In the genomic region with DNA sequence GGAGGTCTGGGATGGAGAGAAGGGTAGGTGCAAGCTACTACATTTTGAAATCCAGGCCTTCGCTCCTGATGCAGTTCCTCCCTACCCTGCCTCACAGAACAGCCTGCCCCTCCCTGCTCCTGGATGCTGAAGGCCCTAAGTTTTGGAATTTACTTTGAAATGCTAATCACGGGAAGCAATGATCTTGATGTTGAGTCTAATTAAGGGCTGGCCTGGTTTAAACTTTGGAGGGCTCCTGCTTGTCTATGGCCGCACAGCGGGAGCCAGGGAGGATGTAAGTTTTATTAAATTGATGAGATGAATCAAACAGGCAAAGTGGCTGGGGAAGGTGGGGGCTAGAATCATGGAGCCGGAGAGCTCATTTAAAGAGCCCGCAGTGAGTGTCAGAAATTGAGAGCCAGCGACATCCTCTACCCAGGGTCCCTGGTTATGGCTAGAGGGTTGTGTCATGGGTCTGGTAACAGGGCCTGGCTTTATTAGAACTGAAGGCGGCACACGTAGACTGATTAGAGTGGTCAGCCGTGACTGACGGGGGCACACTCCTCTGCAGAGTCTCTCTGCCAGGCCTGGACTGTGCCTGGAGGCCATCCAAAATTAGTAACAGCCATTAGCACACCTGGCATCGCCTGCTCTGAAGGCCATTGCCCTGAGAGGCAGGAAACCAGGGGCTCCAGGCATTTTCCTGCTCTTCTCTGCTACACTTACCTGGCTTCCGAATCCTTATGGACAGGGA, we compare ENCODE assay signal across 17 mouse cellular contexts.
DNase-seq lines count a peak whose midpoint lies in the region; ATAC-seq lines count a peak whose summit lies in the region.
"Had no signal": no experiment of that assay in that cellular context is flagged by ENCODE, and none has a peak within 500 bp of the region (broad histone marks: within the 10 kb centered on the region; RNA-seq: fewer than 3 reads in every experiment).

No protein-coding gene starts in this region.

- intact Hi-C loops in left cerebral cortex, postnatal 4 days (cut with DNase I) = no loop called here
- intact Hi-C loops in left cerebral cortex, postnatal 36 days (cut with DNase I) = no loop called here

- H3K4me2 ChIP-seq in limb, embryonic 11.5 days (ENCODE audit: low read depth, severe bottlenecking) = no peak overlapping the region
- H3K4me2 ChIP-seq: heart, embryonic 15.5 days; hindbrain, embryonic 14.5 days had no signal

- H3K9me3 ChIP-seq in limb, embryonic 11.5 days (ENCODE audit: control insufficient read depth, low read length) = no peaks in the 10 kb centered on the region
- H3K9me3 ChIP-seq: heart, embryonic 15.5 days had no signal

- no peak overlapping the region for H3K27ac ChIP-seq in limb, embryonic 11.5 days (replicated peaks; ENCODE audit: low read depth, low read length)
- H3K27ac ChIP-seq: heart, embryonic 15.5 days; hindbrain, embryonic 14.5 days had no signal

- peaks cover 2% of the 10 kb centered on the region; the same call in 1 of the 2 replicates for H3K4me1 ChIP-seq in limb, embryonic 11.5 days (ENCODE audit: control insufficient read depth, insufficient read depth, low read length)
- H3K4me1 ChIP-seq: heart, embryonic 15.5 days had no signal

- no peaks in the 10 kb centered on the region for H3K27me3 ChIP-seq in limb, embryonic 11.5 days (ENCODE audit: control insufficient read depth, insufficient read depth, low read length)

- no peaks in the 10 kb centered on the region for H3K36me3 ChIP-seq in limb, embryonic 11.5 days (ENCODE audit: control insufficient read depth, insufficient read depth, low read length)
- H3K36me3 ChIP-seq: heart, embryonic 15.5 days had no signal

- WGBS in limb, embryonic 11.5 days = 40% methylated on average over 13 of the region's 13 CpGs

- DNase-seq in cerebellum, postnatal 10 days = peak; percentile 55 to 61
- no peak for DNase-seq in cerebellum, postnatal 36 days
- DNase-seq in left cerebral cortex, postnatal 4 days = peak; percentile 53
- DNase-seq in left cerebral cortex, postnatal 36 days (ENCODE audit: low spot score in 2 of 2) = no peak
- peak; percentile 69 for DNase-seq in MN1 (ENCODE audit: low spot score)
- DNase-seq in limb, embryonic 11.5 days (ENCODE audit: low spot score) = peak; percentile 27
- no peak for DNase-seq in layer of hippocampus, adult 8-10 months (ENCODE audit: low spot score in 2 of 2)
- no peak for DNase-seq in layer of hippocampus, postnatal 14 days (ENCODE audit: low spot score in 2 of 2)
- DNase-seq: B cell, adult 2 months; cerebellum, adult 9-11 months; heart, adult 11 months; kidney, adult 2 months; kidney, postnatal 36 days; thymus, adult 2 months had no signal

- H3K4me3 ChIP-seq in limb, embryonic 11.5 days (ENCODE audit: low read depth, low read length) = no peak overlapping the region
- H3K4me3 ChIP-seq: heart, embryonic 15.5 days had no signal

- ATAC-seq in limb, embryonic 11.5 days (ENCODE audit: insufficient number of reproducible peaks, low FRiP score, low TSS enrichment, low read depth) = no peak
- ATAC-seq: activated CD4-positive, CD25-positive, alpha-beta regulatory T cell, adult 4 months had no signal

- H3K9ac ChIP-seq in limb, embryonic 11.5 days (ENCODE audit: low read length) = no peak overlapping the region
- H3K9ac ChIP-seq: heart, embryonic 15.5 days; hindbrain, embryonic 14.5 days had no signal

Comparison
In these comparisons a context has a peak if more than half of its experiments do, and no peak if none do; other contexts are left out.
1. DNase-seq: peak in cerebellum, postnatal 10 days (2 of 2), left cerebral cortex, postnatal 4 days (single experiment), MN1 (single experiment) and limb, embryonic 11.5 days (single experiment); none in cerebellum, postnatal 36 days (0 of 2), left cerebral cortex, postnatal 36 days (0 of 2), layer of hippocampus, adult 8-10 months (0 of 2) and layer of hippocampus, postnatal 14 days (0 of 2).